Mouse (Mus musculus) lung, embryonic 14.5 days (tissue): ENCODE data around the gene Gca. TPM values are rescaled to one million over a fixed set of nuclear protein-coding genes. Genes with fewer than 3 reads are reported as not detected.

ENCODE experiments used
- ATAC-seq: fragments of 200-750 bp; cut with Nextera tagmentation; 2 replicates; pipeline ENCODE4 v1.8.0; 2017; ENCODE audit warnings: mild to moderate bottlenecking, moderate TSS enrichment, moderate library complexity; ENCODE audit not compliant: insufficient read depth
- DNase-seq: peaks from one replicate; pipeline ENCODE4 v3.0.0-alpha.2; 2015
- H3K27ac ChIP-seq: fragments of 300-500 bp; sonication (generic); 2 replicates; pipeline ENCODE4 v1.5.1; 2014; ENCODE audit warnings: low read depth, mild to moderate bottlenecking, moderate library complexity
- H3K27me3 ChIP-seq: fragments of 300-500 bp; sonication (generic); 2 replicates; pipeline ENCODE4 v1.6.1; 2014; ENCODE audit warnings: low read length, control low read depth; ENCODE audit not compliant: insufficient read depth
- H3K36me3 ChIP-seq: fragments of 300-500 bp; sonication (generic); 2 replicates; pipeline ENCODE4 v1.6.1; 2014; ENCODE audit warnings: control low read depth; ENCODE audit not compliant: insufficient read depth
- H3K4me1 ChIP-seq: fragments of 300-500 bp; sonication (generic); 2 replicates; pipeline ENCODE4 v1.6.1; 2014; ENCODE audit warnings: antibody characterized with exemption, control low read depth; ENCODE audit not compliant: insufficient read depth
- H3K4me2 ChIP-seq: fragments of 300-500 bp; sonication (generic); 2 replicates; pipeline ENCODE4 v1.6.1; 2014; ENCODE audit warnings: mild to moderate bottlenecking
- H3K4me3 ChIP-seq: fragments of 300-500 bp; sonication (generic); 2 replicates; pipeline ENCODE4 v1.5.1; 2014; ENCODE audit warnings: low read depth, low read length
- H3K9ac ChIP-seq: fragments of 300-500 bp; sonication (generic); 2 replicates; pipeline ENCODE4 v1.6.1; 2014
- H3K9me3 ChIP-seq: fragments of 300-500 bp; sonication (generic); 2 replicates; pipeline ENCODE4 v1.6.1; 2016; ENCODE audit warnings: low read depth, low read length, control low read depth
- CTCF ChIP-seq: IDR thresholded peaks from 2 replicates; pipeline ENCODE4 v1.5.1; 2016; ENCODE audit warnings: antibody characterized with exemption, low read depth
- WGBS: fragments of 180-500 bp; shearing (Covaris S2); extraction: QIAGEN DNeasy Blood & Tissue Kit; methylation state at CpG from one replicate; pipeline ENCODE4 v1.1.7; 2014; 5-methylcytosine and 5-hydroxymethylcytosine counted together
- polyA plus RNA-seq: library from polyadenylated mRNA; unstranded; fragments of >200 nt; fragmentation: Nextera tagmentation; extraction: Ambion mirVana; gene quantifications from 2 replicates; pipeline ENCODE4 v1.2.1, GENCODE M21; 2014

The Gca gene
- polyA plus RNA-seq, 1 experiment from 2014 or later, result 5.5 TPM

DNA sequence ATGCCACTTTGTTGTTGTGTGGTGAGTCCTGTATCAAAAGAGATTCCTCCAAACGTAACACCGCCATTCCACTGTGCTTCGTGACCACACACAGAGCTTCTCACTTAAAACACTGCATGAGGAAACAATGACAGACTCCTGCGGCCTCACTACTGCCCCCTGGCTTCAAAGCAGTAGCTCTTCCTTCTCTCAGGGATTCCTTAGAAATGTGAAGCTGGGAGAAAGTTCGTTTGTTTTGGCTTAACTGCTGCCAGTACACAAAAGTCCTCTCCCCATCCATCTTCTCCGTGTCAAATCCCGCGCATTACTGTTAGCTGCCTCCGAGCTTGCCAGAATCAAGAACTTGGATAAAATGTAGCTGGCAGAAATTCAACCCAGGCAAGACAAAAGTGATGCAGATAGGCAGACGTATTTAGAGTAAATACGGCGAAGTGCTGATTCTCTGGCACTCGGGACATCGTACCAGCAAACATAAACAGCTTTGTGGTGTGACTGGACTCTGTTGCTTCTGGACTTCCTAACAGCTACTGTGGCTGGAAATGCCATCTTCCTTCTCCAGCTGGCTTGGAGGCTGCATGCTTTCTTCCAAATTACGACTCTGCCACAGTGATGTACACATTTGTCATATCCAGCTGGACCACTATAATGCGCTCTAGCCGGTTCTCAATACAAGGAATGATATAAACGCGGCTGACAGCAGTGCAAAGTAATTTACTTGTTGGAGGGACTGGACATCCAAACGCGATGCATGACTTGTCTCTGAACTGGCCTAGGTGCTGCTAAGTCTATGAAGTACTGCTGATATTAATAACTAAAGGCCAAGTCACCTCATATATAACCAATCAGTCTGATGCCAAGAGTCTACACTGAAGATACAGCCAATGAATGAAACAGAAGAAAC is 20.4 kb upstream of the Gca start:
- no peak overlapping the region for H3K27ac ChIP-seq
- H3K27me3 ChIP-seq, result no peaks in the 10 kb centered on the region
- peak; percentile 77 for TF ChIP-seq CTCF
- ATAC-seq (peak; percentile 83), DNase-seq (peak; percentile 83)
- peak overlapping the region; percentile 50 for H3K4me2 ChIP-seq
- H3K4me3 ChIP-seq, result 0 out of 2 replicates have a peak overlapping the region, but pooled peaks have one; percentile 6
- no peaks in the 10 kb centered on the region for H3K36me3 ChIP-seq
- 19% methylated on average over 21 of the region's 21 CpGs for WGBS
- no peak overlapping the region; the same call in 1 of the 2 replicates for H3K9ac ChIP-seq
- no peaks in the 10 kb centered on the region for H3K9me3 ChIP-seq
- H3K4me1 ChIP-seq, result 0 out of 2 replicates have a peak, but pooled peaks cover 3% of the 10 kb centered on the region

DNA sequence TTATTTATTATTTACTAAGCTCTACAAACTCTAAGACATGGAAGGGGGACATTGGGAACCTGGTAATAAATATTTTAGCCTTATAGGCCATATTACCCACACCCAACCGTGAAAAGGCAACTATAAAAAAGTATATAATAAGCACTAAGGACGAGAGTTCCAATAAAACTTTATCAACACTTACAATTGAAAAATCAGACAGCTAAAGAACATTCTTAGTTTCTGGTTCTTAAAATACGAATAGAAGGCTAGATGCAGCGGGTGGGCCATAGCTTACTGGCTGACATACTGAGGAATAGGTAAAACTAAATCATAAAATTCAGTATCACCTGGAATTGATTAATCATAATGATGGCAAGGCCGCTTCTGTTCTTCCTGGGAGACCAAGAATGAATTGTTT is 19.2 kb upstream of the Gca start:
- H3K4me3 ChIP-seq, result no peak overlapping the region
- ATAC-seq, result no peak
- DNase-seq, result no peak
- WGBS, result 89% methylated on average over 5 of the region's 5 CpGs
- no peaks in the 10 kb centered on the region for H3K27me3 ChIP-seq
- no peak overlapping the region for H3K9ac ChIP-seq
- no peak for TF ChIP-seq CTCF
- H3K36me3 ChIP-seq, result no peaks in the 10 kb centered on the region
- peak overlapping the region; percentile 71; the same call in 1 of the 2 replicates for H3K4me2 ChIP-seq
- no peak overlapping the region for H3K27ac ChIP-seq
- H3K9me3 ChIP-seq, result no peaks in the 10 kb centered on the region
- 0 out of 2 replicates have a peak, but pooled peaks cover 3% of the 10 kb centered on the region for H3K4me1 ChIP-seq

- H3K9me3 ChIP-seq, result no peaks in the 10 kb centered on the region
- H3K27me3 ChIP-seq, result no peaks in the 10 kb centered on the region
- ATAC-seq (peak; percentile 26; the same call in 1 of the 2 replicates), DNase-seq (peak; percentile 6)
- H3K4me3 ChIP-seq, result peak overlapping the region; percentile 55
- no peak for TF ChIP-seq CTCF
- H3K36me3 ChIP-seq, result no peaks in the 10 kb centered on the region
- 37% methylated on average over 12 of the region's 12 CpGs for WGBS
- peak overlapping the region; percentile 71 for H3K4me2 ChIP-seq
- peak overlapping the region; percentile 54 for H3K9ac ChIP-seq
- H3K4me1 ChIP-seq, result 0 out of 2 replicates have a peak, but pooled peaks cover 3% of the 10 kb centered on the region
- H3K27ac ChIP-seq, result no peak overlapping the region
Observed at GRCm38 (mm10) chr2:62645475-62645874, 18.6 kb upstream of the Gca start.

GRCm38 (mm10) chr2:62646014-62646645 is 18.0 kb upstream of the Gca start, which contains the start of gene Ifih1:
Gene Ifih1, minus strand, starts transcription at chr2:62646255.
- Histone ChIP-seq H3K4me2 (peak within 1 kb of the TSS; percentile 71), H3K9ac (peak within 1 kb of the TSS; percentile 54), H3K36me3 (no peaks in the 10 kb centered on the region), H3K27ac (peak within 1 kb of the TSS; percentile 42; the same call in 1 of the 2 replicates), H3K4me3 (peak within 1 kb of the TSS; percentile 55), H3K4me1 (0 out of 2 replicates have a peak, but pooled peaks cover 3% of the 10 kb centered on the region), H3K9me3 (no peaks in the 10 kb centered on the region), H3K27me3 (no peaks in the 10 kb centered on the region)
- peak; percentile 66 for TF ChIP-seq CTCF
- DNase-seq (peak; percentile 76), ATAC-seq (peak; percentile 90)
- WGBS, result under 1% methylated on average over 30 of the region's 30 CpGs

GRCm38 (mm10) chr2:62646671-62647289 is 17.3 kb upstream of the Gca start:
- Histone ChIP-seq H3K27ac (no peak overlapping the region), H3K4me1 (0 out of 2 replicates have a peak, but pooled peaks cover 3% of the 10 kb centered on the region), H3K36me3 (no peaks in the 10 kb centered on the region), H3K4me3 (peak overlapping the region; percentile 55), H3K4me2 (peak overlapping the region; percentile 71), H3K27me3 (no peaks in the 10 kb centered on the region), H3K9me3 (no peaks in the 10 kb centered on the region), H3K9ac (peak overlapping the region; percentile 54)
- no peak for TF ChIP-seq CTCF
- 25% methylated on average over 6 of the region's 6 CpGs for WGBS
- ATAC-seq (no peak), DNase-seq (peak; percentile 33)

DNA sequence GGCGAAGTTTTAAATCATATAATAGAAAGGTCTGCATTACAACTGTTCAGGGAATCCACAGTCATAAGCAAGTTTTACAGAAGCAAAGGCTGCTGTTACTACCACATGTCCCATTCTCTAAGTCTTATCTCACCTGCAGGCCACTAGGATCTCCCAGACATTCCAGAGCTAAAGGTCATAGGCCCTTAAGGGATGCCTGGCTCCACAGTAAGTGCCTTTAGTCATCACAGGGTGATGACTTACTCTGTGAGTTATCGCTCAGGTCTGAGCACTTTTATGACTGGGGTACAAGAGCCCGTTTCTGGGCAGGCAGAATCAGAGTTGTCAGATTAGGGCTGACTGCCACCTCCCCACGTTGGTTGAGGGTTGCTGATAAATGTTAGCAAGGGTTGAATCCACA is 12.2 kb upstream of the Gca start:
- no peak for DNase-seq
- Histone ChIP-seq H3K9me3 (no peaks in the 10 kb centered on the region), H3K9ac (no peak overlapping the region), H3K4me3 (no peak overlapping the region), H3K4me2 (no peak overlapping the region), H3K36me3 (no peaks in the 10 kb centered on the region), H3K27me3 (no peaks in the 10 kb centered on the region), H3K4me1 (no peaks in the 10 kb centered on the region), H3K27ac (no peak overlapping the region)
- no peak for ATAC-seq
- WGBS, result 66% methylated on average over 4 of the region's 4 CpGs
- TF ChIP-seq CTCF, result no peak

DNA sequence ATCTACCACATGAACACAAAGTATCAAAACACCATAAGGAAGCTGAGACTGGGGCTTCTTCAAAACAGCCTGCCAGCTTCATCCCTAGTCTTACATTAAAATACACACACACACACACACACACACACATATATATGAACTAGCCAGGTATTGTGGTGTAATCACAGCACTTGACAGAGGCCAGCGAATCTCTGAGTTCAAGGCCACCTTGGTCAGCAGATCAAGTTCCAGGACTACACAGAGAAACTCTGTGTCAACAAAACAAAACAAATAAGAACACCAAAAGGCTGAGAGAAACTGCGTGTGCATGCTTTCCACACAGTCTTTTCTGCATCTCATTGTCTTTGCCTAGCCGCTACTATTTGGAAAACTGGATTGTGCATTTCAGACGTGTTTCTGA is 11.6 kb upstream of the Gca start:
- Histone ChIP-seq H3K4me1 (no peaks in the 10 kb centered on the region), H3K9ac (no peak overlapping the region), H3K4me2 (no peak overlapping the region), H3K27ac (no peak overlapping the region), H3K36me3 (no peaks in the 10 kb centered on the region), H3K9me3 (no peaks in the 10 kb centered on the region), H3K27me3 (no peaks in the 10 kb centered on the region), H3K4me3 (no peak overlapping the region)
- 70% methylated on average over 4 of the region's 4 CpGs for WGBS
- ATAC-seq (no peak), DNase-seq (no peak)
- TF ChIP-seq CTCF, result no peak
